Mouse (Mus musculus): ENCODE results near the gene Myo1e. TPM values are rescaled to one million over a fixed set of nuclear protein-coding genes. Genes with fewer than 3 reads are reported as not detected.

Gene Myo1e
- total and polyA plus RNA-seq, 3 experiments, result 82.3 to 186 (median 98.7) TPM

DNA sequence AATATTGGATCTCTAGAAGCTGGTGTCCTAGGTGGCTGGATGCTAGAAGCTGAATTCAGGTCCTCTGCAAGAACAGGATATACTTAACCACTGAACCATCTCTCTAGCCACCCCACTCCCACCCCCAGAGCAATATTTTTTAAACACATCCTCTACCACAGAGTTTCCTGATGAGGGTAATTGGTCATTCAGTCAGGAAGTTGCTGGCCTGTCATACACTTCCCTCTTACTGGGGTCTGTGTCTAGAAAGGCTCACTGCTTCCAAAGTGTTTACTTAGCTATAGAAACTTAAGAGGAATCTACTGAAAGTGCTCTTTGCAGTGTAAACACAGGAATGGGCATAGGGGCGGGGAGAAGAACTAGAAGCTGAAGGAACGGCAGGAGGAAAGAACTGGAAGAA, 30.4 kb downstream of the Myo1e start:
- peak overlapping the region; percentile 91 for H3K27ac ChIP-seq (ENCODE audit: insufficient read depth, low read depth)
- DNase-seq (ENCODE audit: extremely low read depth), result peak; percentile 69
- H3K9me3 ChIP-seq (replicated peaks; ENCODE audit: low read length), result peaks cover 2% of the 10 kb centered on the region
- peak overlapping the region; percentile 76 for H3K4me2 ChIP-seq (ENCODE audit: insufficient read depth, low read depth, poor library complexity, severe bottlenecking)
- H3K36me3 ChIP-seq (replicated peaks in 1 of 2; ENCODE audit: control insufficient read depth in 1 of 2, insufficient read depth in 1 of 2, low read length in 1 of 2), result peaks cover 11 to 47% of the 10 kb centered on the region in 2 experiments
- TF ChIP-seq EP300 (IDR thresholded peaks at IDR 0.05; ENCODE audit: low read length) (peak; percentile 15; the same call in 1 of the 2 replicates), ELF1 (IDR thresholded peaks at IDR 0.05; ENCODE audit: low read depth, low read length) (0 out of 2 replicates have a peak, but pooled peaks have one; percentile 55), MYC (IDR thresholded peaks at IDR 0.05; ENCODE audit: low read depth, low read length) (no peak), KAT2A (IDR thresholded peaks at IDR 0.05; ENCODE audit: insufficient replicate concordance, low read length) (no peak), ETS1 (conservative IDR thresholded peaks at IDR 0.05; ENCODE audit: low read depth, low read length) (peak; percentile 6; the same call in 1 of the 2 replicates), UBTF (IDR thresholded peaks at IDR 0.05; ENCODE audit: low read depth, low read length) (no peak), NRF1 (IDR thresholded peaks at IDR 0.05; ENCODE audit: low read depth, low read length) (no peak), SMC3 (IDR thresholded peaks at IDR 0.05; ENCODE audit: low read depth, low read length) (no peak), IRF4 (IDR thresholded peaks at IDR 0.05; ENCODE audit: low read depth, low read length) (peak; percentile 7; the same call in 1 of the 2 replicates), SIN3A (IDR thresholded peaks at IDR 0.05; ENCODE audit: low read length) (no peak)
- peak overlapping the region in 1 of 3 experiments; percentile 17 for H3K4me3 ChIP-seq (replicated peaks in 1 of 3; ENCODE audit: low read depth in 2 of 3, low read length in 2 of 3, poor library complexity in 1 of 3)
- no peaks in the 10 kb centered on the region for H3K27me3 ChIP-seq (replicated peaks)
- H3K4me1 ChIP-seq (ENCODE audit: control insufficient read depth in 1 of 2, insufficient read depth in 2 of 2), result peaks cover 37 to 89% of the 10 kb centered on the region in 2 experiments
- dilution Hi-C loops (cut with MboI; ENCODE audit: extremely low pct_ligation_motif_present, extremely low pct_unique_long_range_greater_than_20kb, low sequenced_read_pairs) (no loop called here), in situ Hi-C loops (cut with MboI; ENCODE audit: low pct_ligation_motif_present, low pct_unique_long_range_greater_than_20kb, low sequenced_read_pairs) (no loop called here)
- H3K79me2 ChIP-seq (replicated peaks; ENCODE audit: control insufficient read depth, extremely low read depth, insufficient read depth, poor library complexity, severe bottlenecking), result peaks cover 86% of the 10 kb centered on the region
- peak overlapping the region; percentile 19; the same call in 1 of the 2 replicates for H3K9ac ChIP-seq (ENCODE audit: insufficient read depth, low read depth)

DNA sequence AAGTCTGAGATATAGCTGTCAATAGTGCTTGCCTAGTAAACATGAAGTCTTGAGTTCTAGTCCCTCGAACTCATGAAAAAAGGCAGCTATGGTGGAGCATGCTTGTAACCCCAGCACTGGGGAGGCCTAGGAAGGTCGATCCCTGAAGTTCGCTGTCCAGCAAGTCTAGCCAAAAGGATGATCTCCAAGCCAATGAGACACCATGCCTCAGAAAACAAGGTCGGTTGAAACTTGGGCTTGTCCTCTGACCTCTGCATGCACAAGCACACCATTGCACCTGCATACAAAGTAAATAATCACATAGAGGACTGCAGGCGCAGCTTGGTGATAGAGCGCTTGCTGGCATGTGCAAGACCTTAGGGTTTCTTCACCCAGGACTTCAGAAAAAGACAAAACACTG, 31.2 kb downstream of the Myo1e start:
- no peak overlapping the region for H3K9ac ChIP-seq (ENCODE audit: insufficient read depth, low read depth)
- peaks cover 11 to 48% of the 10 kb centered on the region in 2 experiments for H3K36me3 ChIP-seq (replicated peaks in 1 of 2; ENCODE audit: control insufficient read depth in 1 of 2, insufficient read depth in 1 of 2, low read length in 1 of 2)
- peaks cover 43 to 91% of the 10 kb centered on the region in 2 experiments for H3K4me1 ChIP-seq (ENCODE audit: control insufficient read depth in 1 of 2, insufficient read depth in 2 of 2)
- DNase-seq (ENCODE audit: extremely low read depth), result no peak
- dilution Hi-C loops (cut with MboI; ENCODE audit: extremely low pct_ligation_motif_present, extremely low pct_unique_long_range_greater_than_20kb, low sequenced_read_pairs) (no loop called here), in situ Hi-C loops (cut with MboI; ENCODE audit: low pct_ligation_motif_present, low pct_unique_long_range_greater_than_20kb, low sequenced_read_pairs) (no loop called here)
- H3K27me3 ChIP-seq (replicated peaks), result no peaks in the 10 kb centered on the region
- H3K9me3 ChIP-seq (replicated peaks; ENCODE audit: low read length), result peaks cover 2% of the 10 kb centered on the region
- peak overlapping the region; percentile 91 for H3K27ac ChIP-seq (ENCODE audit: insufficient read depth, low read depth)
- peaks cover 86% of the 10 kb centered on the region for H3K79me2 ChIP-seq (replicated peaks; ENCODE audit: control insufficient read depth, extremely low read depth, insufficient read depth, poor library complexity, severe bottlenecking)
- no peak overlapping the region for H3K4me2 ChIP-seq (ENCODE audit: insufficient read depth, low read depth, poor library complexity, severe bottlenecking)
- TF ChIP-seq POLR2A (IDR thresholded peaks at IDR 0.05; ENCODE audit: low read depth, low read length), result 0 out of 2 replicates have a peak, but pooled peaks have one; percentile 37
- TF ChIP-seq GABPA (IDR thresholded peaks at IDR 0.05; ENCODE audit: insufficient replicate concordance, low read depth, low read length), result no peak
- no peak overlapping the region for H3K4me3 ChIP-seq (replicated peaks in 1 of 3; ENCODE audit: low read depth in 2 of 3, low read length in 2 of 3, poor library complexity in 1 of 3)

DNA sequence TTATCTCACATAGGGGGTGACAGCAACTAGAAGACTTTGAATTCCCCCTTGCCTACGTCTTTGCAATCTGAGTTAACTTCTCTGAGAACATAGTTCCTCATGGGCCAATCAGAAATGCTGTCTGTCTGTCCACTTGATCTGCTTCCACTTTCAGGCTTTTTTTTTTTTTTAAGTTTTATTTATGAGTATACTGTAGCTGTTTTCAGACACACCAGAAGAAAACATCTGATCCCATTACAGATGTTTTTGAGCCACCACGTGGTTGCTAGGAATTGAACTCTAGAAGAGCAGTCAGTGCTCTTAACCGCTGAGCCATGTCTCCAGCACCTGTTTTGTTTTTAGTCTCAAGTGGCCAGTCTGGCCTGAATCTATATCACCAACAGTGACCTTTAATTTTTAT, 32.1 kb downstream of the Myo1e start:
- H3K79me2 ChIP-seq (replicated peaks; ENCODE audit: control insufficient read depth, extremely low read depth, insufficient read depth, poor library complexity, severe bottlenecking), result peaks cover 82% of the 10 kb centered on the region
- dilution Hi-C loops (cut with MboI; ENCODE audit: extremely low pct_ligation_motif_present, extremely low pct_unique_long_range_greater_than_20kb, low sequenced_read_pairs), result no loop called here
- H3K27ac ChIP-seq (ENCODE audit: insufficient read depth, low read depth), result peak overlapping the region; percentile 91; the same call in 1 of the 2 replicates
- H3K4me2 ChIP-seq (ENCODE audit: insufficient read depth, low read depth, poor library complexity, severe bottlenecking), result no peak overlapping the region
- peaks cover 11 to 42% of the 10 kb centered on the region in 2 experiments for H3K36me3 ChIP-seq (replicated peaks in 1 of 2; ENCODE audit: control insufficient read depth in 1 of 2, insufficient read depth in 1 of 2, low read length in 1 of 2)
- peaks cover 2% of the 10 kb centered on the region for H3K9me3 ChIP-seq (replicated peaks; ENCODE audit: low read length)
- no peak for DNase-seq (ENCODE audit: extremely low read depth)
- H3K4me3 ChIP-seq (replicated peaks in 1 of 3; ENCODE audit: low read depth in 2 of 3, low read length in 2 of 3, poor library complexity in 1 of 3), result no peak overlapping the region
- TF ChIP-seq EP300 (IDR thresholded peaks at IDR 0.05; ENCODE audit: low read length), result peak; percentile 53
- TF ChIP-seq MYC (IDR thresholded peaks at IDR 0.05; ENCODE audit: low read depth, low read length), result peak; percentile 82
- no peak for TF ChIP-seq JUN (IDR thresholded peaks at IDR 0.05; ENCODE audit: insufficient read depth, low read depth, low read length)
- no peak for TF ChIP-seq PAX5 (IDR thresholded peaks at IDR 0.05; ENCODE audit: low read length)
- TF ChIP-seq TCF12 (IDR thresholded peaks at IDR 0.05; ENCODE audit: low read depth, low read length), result peak; percentile 38; the same call in 1 of the 2 replicates
- TF ChIP-seq ZNF384 (IDR thresholded peaks at IDR 0.05; ENCODE audit: low read depth, low read length), result peak; percentile 76
- peak; percentile 26; the same call in 1 of the 2 replicates for TF ChIP-seq USF1 (IDR thresholded peaks at IDR 0.05; ENCODE audit: low read depth, low read length)
- peak; percentile 74 for TF ChIP-seq MXI1 (IDR thresholded peaks at IDR 0.05; ENCODE audit: low read depth, low read length)
- TF ChIP-seq IRF4 (IDR thresholded peaks at IDR 0.05; ENCODE audit: low read depth, low read length), result peak; percentile 21; the same call in 1 of the 2 replicates
- TF ChIP-seq ETS1 (conservative IDR thresholded peaks at IDR 0.05; ENCODE audit: low read depth, low read length), result peak; percentile 58
- TF ChIP-seq MAX (IDR thresholded peaks at IDR 0.05; ENCODE audit: low read length), result peak; percentile 85
- TF ChIP-seq NELFE (IDR thresholded peaks at IDR 0.05; ENCODE audit: low read depth, low read length), result no peak
- H3K9ac ChIP-seq (ENCODE audit: insufficient read depth, low read depth), result no peak overlapping the region
- H3K27me3 ChIP-seq (replicated peaks), result no peaks in the 10 kb centered on the region
- H3K4me1 ChIP-seq (ENCODE audit: control insufficient read depth in 1 of 2, insufficient read depth in 2 of 2), result peaks cover 41 to 90% of the 10 kb centered on the region in 2 experiments
- in situ Hi-C loops (cut with MboI; ENCODE audit: low pct_ligation_motif_present, low pct_unique_long_range_greater_than_20kb, low sequenced_read_pairs), result no loop called here
